Mouse (Mus musculus) urinary bladder, adult 18-20 months (tissue): ENCODE measurements around the gene Tmem164.
A peak's percentile ranks its signal among the peaks of the same experiment; 100 is the strongest.

ENCODE experiments used
- DNase-seq, 2 experiments: peaks; one replicate each; pipeline ENCODE4 v3.0.0; 2022; ENCODE audit warnings: low spot score in 2 of 2, mixed read lengths in 2 of 2

Gene Tmem164

DNA sequence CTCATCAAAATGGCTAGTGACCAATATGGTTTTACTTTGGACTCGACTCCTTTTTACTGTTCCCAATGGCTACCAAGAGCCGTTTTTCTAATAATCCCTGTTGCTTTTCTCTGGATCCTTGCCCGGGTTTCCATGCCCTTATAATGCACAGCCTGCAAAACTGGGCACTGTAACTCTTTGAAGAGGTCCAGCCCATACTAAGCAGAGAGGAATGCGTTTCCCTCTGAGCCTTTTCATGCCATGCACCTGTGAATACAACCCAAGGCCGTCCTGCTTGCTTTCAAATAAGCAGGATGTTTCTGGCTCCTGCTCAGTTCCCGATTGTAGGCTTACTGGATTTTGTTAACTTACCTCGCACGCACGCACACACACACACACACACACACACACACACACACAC lies 7.3 kb downstream of the Tmem164 start:
- no peak for DNase-seq

DNA sequence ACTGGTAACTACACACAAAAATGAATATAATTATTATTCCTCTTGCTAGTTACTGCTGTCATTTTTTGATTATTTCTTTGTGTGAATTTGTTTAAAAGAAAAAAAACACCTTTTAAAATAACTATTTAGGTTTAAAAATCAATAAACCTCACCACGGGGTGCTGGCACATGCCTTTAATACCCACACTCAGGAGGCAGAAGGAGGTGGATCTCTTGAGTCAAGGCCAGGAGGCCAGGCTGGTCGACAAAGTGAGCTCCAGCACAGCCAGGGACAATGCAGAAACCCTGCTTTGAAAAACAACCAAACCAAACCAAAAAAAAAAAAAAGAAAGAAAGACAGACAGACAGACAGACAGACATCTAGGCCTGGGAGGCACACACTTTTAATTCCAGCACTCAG lies 12.1 kb downstream of the Tmem164 start:
- no peak for DNase-seq

DNA sequence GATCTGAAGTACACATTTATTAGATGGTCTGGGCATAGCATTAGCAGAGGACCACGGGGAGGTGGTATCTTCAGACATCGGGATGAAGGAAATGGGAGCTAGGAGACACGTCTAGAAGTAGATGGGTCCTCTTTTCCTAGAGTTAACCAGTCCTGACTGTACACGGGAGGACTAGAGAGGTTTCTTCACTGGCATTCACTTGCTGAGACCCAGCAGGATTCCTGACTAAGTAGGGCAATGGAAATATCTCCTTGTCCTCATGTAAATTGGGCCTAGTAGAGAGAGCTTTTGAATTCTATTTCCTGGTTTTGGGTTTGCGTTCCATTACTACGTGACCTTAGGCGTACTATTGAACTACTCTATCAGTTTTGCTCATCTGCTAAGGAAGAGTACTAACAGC lies 13.1 kb downstream of the Tmem164 start:
- DNase-seq, result no peak

DNA sequence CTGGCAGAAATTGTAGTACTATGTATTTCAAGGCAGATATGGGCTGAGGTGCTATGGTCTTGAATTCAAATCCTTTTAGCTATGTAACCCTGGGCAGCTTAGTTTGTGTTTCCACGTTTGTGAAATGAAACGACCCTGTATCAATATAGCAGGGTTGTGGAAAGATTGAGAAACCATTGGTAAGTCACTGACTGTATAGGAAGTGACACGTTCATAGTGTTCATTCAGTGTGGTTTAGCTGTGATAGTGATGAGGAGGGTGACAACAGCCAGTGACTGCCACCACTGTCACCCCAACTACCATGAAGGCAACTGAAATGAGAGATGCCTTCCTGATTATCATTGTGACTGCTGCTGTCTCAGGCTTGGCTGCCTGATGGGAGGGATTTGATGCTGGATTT lies 13.7 kb downstream of the Tmem164 start:
- no peak for DNase-seq

DNA sequence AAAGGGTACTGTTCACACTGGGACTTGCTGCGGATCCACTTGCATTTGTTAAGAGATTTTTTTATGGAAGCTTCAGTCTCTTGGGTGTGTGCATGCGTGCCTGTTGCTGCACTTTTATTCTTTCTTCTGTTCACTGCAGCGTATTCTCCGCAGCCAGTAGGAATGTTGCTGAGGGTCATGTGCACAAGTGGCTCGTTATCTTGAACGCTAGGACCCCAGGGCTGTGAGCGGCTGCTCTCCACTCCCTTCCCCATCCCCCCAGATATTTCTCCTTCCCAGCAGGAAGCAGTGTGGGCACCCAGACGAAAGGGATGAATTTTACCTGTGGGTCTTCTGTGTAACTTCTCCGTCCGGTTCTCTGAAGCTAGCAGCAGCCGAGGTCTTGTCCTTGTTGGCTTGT lies 15.6 kb downstream of the Tmem164 start:
- DNase-seq, result no peak

DNA sequence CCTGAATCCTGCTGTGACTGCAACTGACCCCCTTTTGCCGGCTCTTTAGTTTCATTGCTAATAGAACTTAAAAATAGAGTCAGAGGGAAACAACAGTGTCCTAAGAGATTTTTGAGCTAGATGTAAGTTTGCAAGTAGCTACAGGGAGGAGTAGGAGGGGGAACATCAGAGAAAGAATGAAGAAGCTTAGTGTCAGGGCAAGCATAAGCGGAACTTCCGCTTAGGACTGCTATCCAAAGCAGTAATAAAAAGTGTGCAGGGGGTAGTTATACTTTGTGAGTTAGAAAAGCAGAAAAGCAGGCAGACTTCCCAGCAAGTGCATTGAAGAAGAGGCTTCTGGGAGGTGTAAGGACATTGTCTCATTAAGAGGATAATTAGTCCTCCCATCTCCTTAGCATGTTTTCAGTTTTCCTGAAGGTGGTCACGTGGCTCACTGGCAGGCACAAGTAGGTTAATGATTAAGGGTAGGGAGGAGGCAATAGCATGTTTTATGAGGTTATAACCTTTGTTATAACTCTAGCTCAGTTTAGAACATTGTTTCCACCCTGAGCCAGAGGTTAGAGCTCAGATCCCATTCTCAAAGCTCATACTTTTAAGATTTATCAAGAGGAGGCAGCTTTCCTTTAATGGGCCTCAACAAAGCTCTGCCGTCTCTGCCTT lies 16.5 kb downstream of the Tmem164 start:
- DNase-seq, result no peak

DNA sequence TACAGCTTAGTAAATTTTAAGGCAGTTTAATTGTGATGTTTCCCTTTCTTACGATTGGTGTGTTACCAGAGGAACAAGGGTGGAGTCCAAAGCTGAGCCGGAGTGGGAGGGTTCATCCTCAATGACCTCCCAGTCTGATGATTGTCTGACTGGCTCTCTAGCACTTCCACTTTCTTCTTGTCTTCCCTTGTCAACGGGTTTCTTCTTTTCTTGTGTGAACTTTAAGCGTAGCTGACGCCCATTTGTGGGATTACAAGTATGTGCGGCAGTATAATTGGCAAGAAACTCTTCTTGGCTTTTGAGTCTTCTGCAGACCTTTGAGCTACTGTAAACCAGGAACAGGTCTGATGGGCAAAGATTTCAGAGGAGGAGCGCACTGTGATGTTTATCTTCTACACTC lies 17.0 kb downstream of the Tmem164 start:
- no peak for DNase-seq

DNA sequence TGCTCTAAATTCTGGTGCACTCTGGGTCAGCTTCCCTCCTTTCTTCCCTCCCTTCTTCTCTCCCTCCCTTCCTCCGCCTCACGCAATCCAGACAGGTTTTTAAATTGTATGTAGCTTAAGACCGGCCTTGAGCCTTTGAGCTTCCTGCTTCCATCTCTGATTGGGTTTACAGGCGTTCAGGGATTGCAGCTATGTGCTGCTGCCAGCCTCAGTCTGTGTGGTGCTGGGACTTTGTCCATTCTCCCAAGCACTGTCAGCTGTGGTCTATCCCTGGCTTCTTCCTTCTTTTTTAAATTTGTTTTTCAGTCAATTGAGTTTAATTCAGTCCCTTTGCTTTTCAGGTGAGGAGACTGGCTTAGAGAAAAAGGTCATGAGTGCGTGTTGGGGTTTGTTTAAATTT lies 20.9 kb downstream of the Tmem164 start:
- DNase-seq, result no peak

DNA sequence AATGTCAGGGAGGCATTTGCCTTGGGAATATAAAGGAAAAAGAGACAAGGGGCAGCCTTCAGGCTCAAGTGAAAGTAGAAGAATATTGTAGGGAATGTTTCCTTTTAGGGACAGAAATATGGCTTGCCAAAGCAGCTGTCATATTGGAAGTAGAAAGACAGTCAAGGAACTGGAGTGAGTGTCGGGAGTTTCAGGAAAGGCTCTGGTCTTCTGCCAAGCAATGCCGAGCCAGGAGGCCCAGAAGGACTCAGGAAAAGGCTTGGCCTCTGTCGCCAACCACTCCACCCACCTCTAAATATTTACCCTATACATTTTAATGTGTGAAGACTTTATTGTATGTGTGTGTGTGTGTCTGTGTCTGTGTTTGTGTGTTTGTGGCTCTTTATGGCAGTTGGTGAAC lies 21.4 kb downstream of the Tmem164 start:
- no peak for DNase-seq

DNA sequence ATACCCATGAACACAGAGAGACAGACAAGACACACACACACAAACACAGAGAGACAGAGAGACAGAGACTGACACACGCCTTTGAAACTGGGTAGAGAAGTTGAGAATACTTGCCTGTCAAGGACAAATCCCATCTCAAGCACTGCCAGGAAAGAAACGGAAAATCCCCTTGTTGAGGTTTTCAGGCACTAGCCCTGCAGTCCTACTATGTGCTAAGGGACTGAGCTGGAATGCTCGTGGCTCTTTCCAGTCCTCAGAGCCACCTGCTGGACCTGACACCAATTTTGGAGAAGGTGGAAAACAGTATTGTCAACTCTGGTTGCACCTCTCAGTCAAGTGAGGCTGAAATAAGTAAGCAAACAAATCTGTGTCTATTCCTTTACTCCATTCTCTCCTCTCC lies 22.7 kb downstream of the Tmem164 start:
- DNase-seq, result no peak

DNA sequence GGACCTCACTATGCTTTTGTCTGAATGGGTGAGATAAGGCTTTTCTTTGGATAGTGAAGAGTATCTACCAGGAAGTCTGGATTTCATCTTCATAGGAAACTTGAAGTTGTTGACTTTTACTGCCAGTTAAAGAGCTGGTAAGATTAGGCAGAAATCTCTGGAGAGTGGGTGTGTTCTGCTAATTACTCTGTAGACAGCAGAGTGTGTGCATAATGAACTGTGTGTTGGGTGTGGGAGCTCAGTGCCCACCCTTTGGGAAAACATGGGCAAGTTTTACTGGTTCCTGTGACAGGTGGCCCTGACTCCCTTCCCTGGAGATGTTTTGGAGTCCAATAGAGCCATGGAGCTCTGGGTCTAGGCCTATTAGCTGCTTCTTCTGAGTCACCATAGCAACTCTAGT lies 27.1 kb downstream of the Tmem164 start:
- DNase-seq, result no peak

DNA sequence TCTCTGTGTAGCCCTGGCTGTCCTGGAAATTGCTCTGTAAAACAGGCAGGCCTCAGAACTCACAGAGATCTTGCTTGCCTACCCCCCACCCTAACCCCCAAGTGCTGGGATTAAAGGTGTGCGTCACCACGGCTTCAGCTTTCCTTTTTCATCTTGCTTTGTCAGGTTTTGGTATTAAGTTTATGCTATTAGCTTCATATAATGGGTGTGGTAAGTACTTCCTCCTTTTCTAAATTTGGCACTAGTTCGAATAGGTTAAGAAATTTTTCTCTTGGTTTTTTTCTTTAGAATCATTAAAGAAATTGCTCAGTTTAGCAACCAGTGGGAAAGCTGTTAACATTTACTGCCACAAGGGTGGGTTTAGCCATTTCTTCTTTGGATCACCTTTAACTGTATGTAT lies 34.8 kb downstream of the Tmem164 start:
- no peak for DNase-seq

DNA sequence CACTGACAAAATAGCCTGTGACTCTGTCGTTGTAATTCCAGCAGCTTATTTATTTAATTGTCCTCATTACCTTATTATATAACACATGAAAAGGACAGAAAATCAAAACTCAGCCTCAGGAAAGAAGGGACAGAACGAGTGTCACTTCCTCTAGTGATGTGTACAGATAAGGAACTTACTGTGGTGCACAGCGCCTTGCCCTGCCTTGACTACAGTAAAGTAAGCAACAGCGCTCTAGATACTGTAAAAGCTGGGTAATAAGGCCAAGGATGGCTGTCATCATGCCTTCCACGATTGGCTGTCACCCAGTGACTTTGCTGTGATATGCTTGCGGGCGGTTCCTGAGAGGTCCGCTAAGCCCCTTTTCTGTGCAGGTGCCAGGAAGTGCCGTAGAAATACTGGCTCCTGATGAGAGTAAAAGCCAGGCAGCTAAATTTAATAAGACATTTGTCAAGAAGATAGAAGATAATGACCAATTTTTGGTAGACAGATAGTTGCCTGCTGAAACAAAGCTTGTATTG lies 36.8 kb downstream of the Tmem164 start:
- no peak for DNase-seq

DNA sequence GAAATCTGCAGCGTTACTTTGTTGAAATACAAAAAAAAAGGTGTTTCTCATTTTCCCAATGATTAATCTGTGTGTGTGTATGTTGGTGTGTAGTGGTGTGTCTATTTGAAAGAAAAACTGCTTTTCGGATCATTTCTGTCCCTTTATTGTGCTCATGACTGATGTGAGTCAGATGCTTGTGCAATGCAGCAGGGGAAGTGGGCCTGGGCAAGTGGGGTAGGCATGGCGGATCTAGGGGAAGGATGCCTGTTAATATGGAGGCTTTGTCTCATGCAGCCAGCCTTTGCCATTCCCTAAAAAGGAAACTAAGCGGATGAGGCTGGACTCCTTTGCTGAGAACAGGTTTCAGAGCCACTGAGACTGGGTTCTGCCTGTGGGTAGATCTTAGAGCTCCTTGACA lies 37.6 kb downstream of the Tmem164 start:
- DNase-seq, result no peak

DNA sequence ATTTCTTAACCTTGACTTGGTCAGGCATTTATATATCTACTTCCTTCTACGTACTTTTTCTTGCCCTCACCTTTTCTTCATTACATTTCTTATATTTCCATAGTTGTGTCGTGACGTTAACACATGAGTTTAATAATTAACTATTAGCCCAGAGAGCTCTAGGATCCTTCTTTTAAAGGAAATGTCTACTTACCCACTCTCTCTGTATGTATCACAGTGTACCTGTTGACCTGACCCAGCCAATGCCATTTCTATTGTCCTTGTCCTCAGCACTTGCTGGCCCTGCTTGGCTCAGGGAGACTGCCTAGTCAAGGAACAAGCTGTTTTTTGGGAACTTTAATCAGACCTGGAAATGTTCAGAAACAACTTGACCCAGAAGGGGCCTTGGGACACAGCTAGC lies 40.7 kb downstream of the Tmem164 start:
- DNase-seq, result no peak

DNA sequence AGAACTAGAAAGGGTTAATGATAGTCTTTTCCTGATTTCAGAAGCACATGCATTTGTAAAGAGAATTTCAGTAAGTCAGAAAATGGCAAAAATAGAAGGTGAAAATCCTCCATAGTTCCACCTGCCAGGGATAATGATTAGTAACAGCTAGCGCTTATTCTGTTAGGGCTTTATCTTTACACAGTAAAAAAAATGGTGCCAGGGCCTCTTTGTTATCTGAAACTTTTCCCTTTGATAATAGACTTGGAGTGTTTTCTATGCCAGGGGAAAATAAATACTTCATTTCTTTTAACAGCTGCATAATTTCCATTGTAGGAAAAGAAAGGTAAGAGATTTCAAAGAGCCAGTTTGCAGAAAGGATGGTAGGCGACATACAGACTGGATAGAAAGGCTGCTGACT lies 43.0 kb downstream of the Tmem164 start:
- no peak for DNase-seq

DNA sequence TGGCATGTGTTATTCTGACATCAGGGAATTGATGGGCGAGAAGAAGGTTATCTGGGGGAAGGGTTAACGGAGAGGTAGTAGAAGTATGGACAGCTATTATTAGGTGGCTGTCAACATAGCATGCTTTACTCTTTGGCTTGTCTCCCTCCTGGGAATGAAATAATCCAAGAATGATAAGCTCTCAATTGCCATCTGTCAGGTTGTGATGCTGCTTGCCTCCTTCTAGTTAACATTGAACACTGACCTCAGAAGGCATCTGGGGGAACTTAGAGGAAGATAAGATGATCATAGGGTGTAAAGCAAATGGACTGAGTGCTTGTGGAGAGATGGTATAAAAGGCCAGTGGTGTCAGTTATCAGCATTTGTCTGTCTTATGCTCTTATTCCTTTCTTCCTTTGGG lies 44.4 kb downstream of the Tmem164 start:
- DNase-seq, result no peak

DNA sequence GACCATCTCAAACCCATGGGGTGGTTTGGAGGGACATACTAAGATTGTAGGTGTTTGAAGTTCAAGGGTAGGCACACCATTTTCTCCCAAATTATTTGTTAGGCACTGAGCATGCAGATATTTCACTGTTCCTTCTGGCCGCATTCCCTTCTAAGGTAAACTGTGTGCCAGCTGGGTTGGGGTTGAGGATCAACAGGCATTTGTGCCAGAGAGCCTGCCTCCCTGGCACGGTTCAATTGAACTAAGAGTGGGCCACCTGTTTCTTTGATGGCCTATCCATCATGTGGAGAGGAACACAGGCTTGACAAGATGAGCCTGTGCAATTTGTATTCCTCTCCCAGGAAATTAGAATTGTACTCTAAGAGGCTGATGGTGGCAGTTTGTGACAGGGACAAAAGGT lies 45.1 kb downstream of the Tmem164 start:
- no peak for DNase-seq

DNA sequence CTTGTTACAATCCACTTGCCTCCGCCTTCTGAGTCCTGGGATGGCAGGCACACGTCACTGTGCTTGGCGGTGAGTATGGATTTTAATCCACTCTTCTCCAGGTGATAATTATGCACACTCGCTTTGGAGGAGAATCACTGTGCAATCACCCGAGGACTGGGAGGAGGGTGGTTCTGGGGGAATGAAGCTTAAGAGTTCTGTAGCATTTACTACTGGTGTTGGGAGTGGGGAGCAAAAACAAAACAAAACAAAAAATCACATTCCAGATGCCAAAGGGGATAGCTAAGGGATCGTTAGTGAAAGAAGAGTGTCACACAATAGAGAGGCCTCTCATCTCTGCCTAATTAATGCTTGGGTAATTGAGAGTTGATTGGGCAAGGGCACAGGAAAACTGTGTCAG lies 46.6 kb downstream of the Tmem164 start:
- no peak for DNase-seq

DNA sequence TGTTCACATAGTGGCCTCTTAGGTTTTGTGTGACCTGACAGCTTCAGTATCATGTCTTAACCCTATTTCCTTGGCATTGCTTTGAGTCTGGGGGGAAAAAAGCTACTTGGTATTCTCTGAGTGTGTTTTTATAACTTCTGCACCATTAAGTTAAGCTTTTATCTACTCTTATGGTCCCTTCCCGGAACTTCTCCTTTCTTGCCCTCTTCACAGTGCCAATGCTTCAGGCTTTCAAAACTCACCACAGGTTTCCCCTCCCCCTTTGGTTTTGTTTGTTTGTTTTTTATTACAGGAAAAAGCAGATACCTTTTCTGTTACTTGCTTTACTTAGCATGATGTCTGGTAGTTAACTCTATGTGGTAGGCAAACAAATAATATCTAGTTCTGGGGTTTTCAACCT lies 47.8 kb downstream of the Tmem164 start:
- DNase-seq, result no peak

DNA sequence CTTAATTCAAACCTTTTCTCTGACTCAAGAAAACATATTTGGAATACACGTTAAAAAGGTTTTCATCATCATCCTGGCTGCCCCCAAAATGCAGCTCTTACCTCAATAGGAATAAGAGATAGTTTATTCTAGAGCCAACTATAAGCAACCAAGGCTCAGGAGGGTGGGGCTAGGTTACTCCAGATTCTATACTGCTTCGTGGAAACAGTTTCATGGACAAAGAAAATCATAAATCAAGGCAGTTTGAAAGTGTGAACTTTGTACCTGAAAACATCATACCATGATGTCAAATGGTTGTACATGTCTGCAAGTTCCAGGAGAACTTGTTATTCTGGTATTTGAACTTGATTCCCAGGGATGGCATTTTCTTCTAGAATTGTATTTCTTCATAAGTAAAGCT lies 48.3 kb downstream of the Tmem164 start:
- DNase-seq, result no peak

DNA sequence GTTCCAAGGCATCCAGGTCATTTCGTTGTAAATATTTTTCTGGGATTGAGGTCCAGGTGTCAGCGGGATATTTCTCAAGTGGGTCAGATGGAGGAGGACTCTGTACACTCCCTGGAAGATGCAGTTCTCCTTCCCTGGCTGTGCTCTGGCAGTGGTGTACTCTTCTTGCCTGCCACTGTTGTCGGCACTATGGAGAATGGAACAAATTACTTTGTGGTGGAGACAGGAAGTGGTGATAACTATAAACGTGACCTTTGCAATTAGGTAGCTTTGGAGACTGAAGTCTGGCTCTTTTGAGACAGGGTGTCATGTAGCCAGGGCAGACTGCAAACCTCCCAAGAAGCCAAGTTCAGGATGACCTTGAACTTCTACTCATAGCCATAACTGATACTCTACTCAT lies 55.9 kb downstream of the Tmem164 start:
- DNase-seq, result no peak

DNA sequence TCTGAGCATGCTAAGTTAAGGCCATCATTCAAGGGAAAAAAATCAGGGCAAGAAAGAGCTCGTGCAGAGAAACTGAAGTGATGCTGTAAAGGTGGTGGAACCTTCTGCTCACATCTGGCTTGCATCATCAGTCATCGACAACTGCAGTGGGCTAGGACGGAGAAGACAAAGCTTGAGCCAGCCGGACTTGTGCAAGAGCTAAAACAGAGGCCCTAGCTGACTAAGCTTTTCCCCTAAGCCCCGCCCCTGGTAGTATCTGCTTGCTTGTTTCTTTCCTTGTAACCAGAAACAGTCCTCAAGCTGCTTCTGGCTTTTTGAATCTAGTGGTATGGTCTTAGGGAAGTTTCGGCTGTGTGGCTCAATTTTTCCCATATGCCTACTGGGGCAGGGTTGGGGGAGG lies 56.5 kb downstream of the Tmem164 start:
- DNase-seq, result peak; percentile 3 to 31

DNA sequence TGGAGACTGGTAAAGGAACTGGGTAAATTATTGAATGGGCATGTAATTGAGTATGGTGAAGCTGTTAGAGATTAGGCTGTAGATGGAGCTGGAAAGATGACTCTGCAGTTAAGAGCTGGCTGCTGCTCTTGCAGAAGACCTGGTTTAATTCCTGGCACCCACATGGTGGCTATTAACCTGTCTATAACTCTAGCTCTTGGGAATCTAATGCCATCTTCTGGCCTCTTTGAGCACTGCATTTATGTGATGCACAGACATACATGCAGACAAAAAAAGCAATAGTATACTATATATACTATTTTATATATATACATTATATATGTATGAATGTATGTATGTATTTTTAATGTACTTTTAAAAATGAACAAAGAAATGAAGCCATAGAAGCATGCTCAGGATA lies 66.2 kb downstream of the Tmem164 start:
- no peak for DNase-seq
